Mouse (Mus musculus) heart, postnatal 36 days (tissue): ENCODE results near the gene Vmn1r89. TPM values are rescaled to one million over a fixed set of nuclear protein-coding genes. Genes with fewer than 3 reads are reported as not detected.

Experiments used
- DNase-seq, 2 experiments: peaks; one replicate each; pipeline ENCODE4 v3.0.0; 2021 to 2022
- intact Hi-C: fragments of 180-260 bp; cut with DNase I; formaldehyde crosslinking; loops from one replicate; pipeline ENCODE4 v1.15.1; 2025
- total RNA-seq, 2 experiments: library from RNA; stranded (reverse); gene quantifications; 2 replicates each; pipeline ENCODE4 v1.2.3; 2021

The Vmn1r89 gene
- not detected for total RNA-seq

GRCm38 (mm10) chr7:13212720-13213119, at the start of gene Vmn1r89:
Vmn1r89 (plus strand) TSS chr7:13213020.
- DNase-seq: no peak

GRCm38 (mm10) chr7:13260746-13261700, 48.2 kb downstream of the Vmn1r89 start:
- DNase-seq: no peak
- intact Hi-C loops: no loop called here

More at GRCm38 (mm10) chr7:13212720-13213119, at the start of gene Vmn1r89:
- intact Hi-C loops: no loop called here

GRCm38 (mm10) chr7:13263851-13264250, 51.0 kb downstream of the Vmn1r89 start:
- no peak for DNase-seq
- intact Hi-C loops: no loop called here

GRCm38 (mm10) chr7:13264396-13264795, 51.6 kb downstream of the Vmn1r89 start:
- intact Hi-C loops: no loop called here
- DNase-seq: no peak

- intact Hi-C loops: no loop called here
- DNase-seq: no peak
Observed at GRCm38 (mm10) chr7:13268749-13269260, 56.0 kb downstream of the Vmn1r89 start.

- intact Hi-C loops: no loop called here
Observed at GRCm38 (mm10) chr7:13269394-13269793, 56.6 kb downstream of the Vmn1r89 start.

More at GRCm38 (mm10) chr7:13269394-13269793, 56.6 kb downstream of the Vmn1r89 start:
- no peak for DNase-seq

Other genes starting within 250 kb of the Vmn1r89 start
- 1 to 10 TPM; 2.8 to 3.7 TPM for gene Zfp324, start 247.2 kb upstream of the Vmn1r89 start, total RNA-seq
- 1 to 10 TPM; 2.5 to 2.9 TPM for gene Zfp446, start 235.2 kb upstream of the Vmn1r89 start, total RNA-seq
- gene Slc27a5, start 214.8 kb upstream of the Vmn1r89 start, total RNA-seq: not detected
- 10 to 100 TPM; 83.3 to 95.8 TPM for gene Trim28, start 213.9 kb upstream of the Vmn1r89 start, total RNA-seq
- gene Zbtb45, start 203.0 kb upstream of the Vmn1r89 start, total RNA-seq: 1 to 10 TPM; 7.9 to 8.8 TPM
- gene Chmp2a, start 178.2 kb upstream of the Vmn1r89 start, total RNA-seq: 100 to 1,000 TPM; 124 to 136 TPM
- gene Ube2m, start 174.7 kb upstream of the Vmn1r89 start, total RNA-seq: 100 to 1,000 TPM; 198 to 199 TPM
- under 1 TPM; 0.47 to 0.60 TPM for gene Mzf1, start 158.3 kb upstream of the Vmn1r89 start, total RNA-seq
- not detected for gene Vmn1r85, start 117.8 kb upstream of the Vmn1r89 start, total RNA-seq
- not detected for gene Vmn1r86, start 93.1 kb upstream of the Vmn1r89 start, total RNA-seq
- not detected for gene Vmn1r87, start 72.9 kb upstream of the Vmn1r89 start, total RNA-seq
- under 1 TPM in 1 of 2 experiments, not detected in 1; 0.06 TPM for gene Vmn1r88, start 53.5 kb upstream of the Vmn1r89 start, total RNA-seq
- gene Lig1, start 64.3 kb downstream of the Vmn1r89 start, total RNA-seq: 1 to 10 TPM; 3.5 to 5.0 TPM
- 1 to 10 TPM; 7.8 to 8.1 TPM for gene Zswim9, start 65.7 kb downstream of the Vmn1r89 start, total RNA-seq
- under 1 TPM in 1 of 2 experiments, not detected in 1; 0.14 TPM for gene Pla2g4c, start 111.6 kb downstream of the Vmn1r89 start, total RNA-seq
- gene Cabp5, start 185.1 kb downstream of the Vmn1r89 start, total RNA-seq: not detected
- not detected for gene Bsph1, start 237.8 kb downstream of the Vmn1r89 start, total RNA-seq